Mouse (Mus musculus): ENCODE results near the gene Hmg20b. TPM values are rescaled to one million over a fixed set of nuclear protein-coding genes. Genes with fewer than 3 reads are reported as not detected.
A peak's percentile ranks its signal among the peaks of the same experiment; 100 is the strongest.

The Hmg20b gene
- polyA plus RNA-seq, 1 experiment, result 106 TPM

- TF ChIP-seq CTCF (IDR thresholded peaks at IDR 0.05; ENCODE audit: insufficient read depth, low read length) (no peak), POLR2A (IDR thresholded peaks at IDR 0.05; ENCODE audit: borderline replicate concordance, extremely low read depth, low read depth, low read length) (peak; percentile 21; the same call in 1 of the 2 replicates)
- H3K4me1 ChIP-seq (ENCODE audit: control insufficient read depth, insufficient read depth, low read length), result 0 out of 2 replicates have a peak, but pooled peaks cover 5% of the 10 kb centered on the region
- 64% methylated on average over 6 of the region's 6 CpGs for WGBS
- DNase-seq, result no peak
- H3K4me3 ChIP-seq (replicated peaks; ENCODE audit: extremely low read depth, low read depth, low read length), result no peak overlapping the region
Observed at GRCm38 (mm10) chr10:81366477-81367206, 16.4 kb upstream of the Hmg20b start.

DNA sequence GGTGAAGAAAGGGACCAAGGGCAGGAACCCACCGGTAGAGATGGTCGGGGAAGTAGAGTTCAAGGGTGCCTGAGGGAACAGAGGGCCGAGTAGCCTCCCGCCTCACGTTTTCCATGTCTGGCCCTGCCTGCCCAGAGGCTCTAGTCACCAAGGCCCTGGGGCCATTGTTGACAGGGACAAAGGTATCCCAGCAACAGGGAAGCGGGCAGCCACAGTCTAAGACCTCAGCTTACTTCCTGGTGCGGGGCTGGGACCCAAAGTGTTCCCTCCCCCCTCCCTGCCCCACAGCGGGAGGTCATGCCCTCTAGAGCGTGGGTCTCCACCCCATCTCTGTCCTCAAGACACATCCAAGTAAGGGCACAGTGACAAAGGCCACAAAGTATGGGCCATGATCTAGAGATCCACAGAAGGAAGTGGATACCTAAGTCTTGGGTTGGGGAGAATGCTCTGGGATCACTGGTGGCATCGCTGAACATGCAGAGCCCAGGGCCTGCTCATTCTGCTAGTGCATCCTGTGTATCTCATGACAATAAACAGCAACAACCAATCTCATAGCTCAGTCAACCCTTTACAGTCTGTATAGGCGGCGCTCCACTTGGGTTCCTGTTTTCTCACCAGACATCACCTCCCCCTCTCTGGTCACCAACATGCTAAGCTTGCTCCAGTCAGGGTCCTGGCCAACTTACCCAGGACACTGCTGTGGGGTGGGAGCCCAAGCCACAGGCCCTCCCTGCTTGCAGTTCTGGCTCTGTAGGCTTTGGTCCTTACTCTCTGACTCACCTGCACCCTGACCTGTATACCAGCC is 15.6 kb upstream of the Hmg20b start, which contains the start of gene 4930404N11Rik:
Gene 4930404N11Rik (minus strand): TSS at position 145 of the 805 bp plus-strand sequence.
- Histone ChIP-seq H3K4me1 (ENCODE audit: control insufficient read depth, insufficient read depth, low read length) (0 out of 2 replicates have a peak, but pooled peaks cover 5% of the 10 kb centered on the region), H3K4me3 (replicated peaks; ENCODE audit: extremely low read depth, low read depth, low read length) (peak within 1 kb of the TSS; percentile 9)
- TF ChIP-seq CTCF (IDR thresholded peaks at IDR 0.05; ENCODE audit: insufficient read depth, low read length) (no peak), POLR2A (IDR thresholded peaks at IDR 0.05; ENCODE audit: borderline replicate concordance, extremely low read depth, low read depth, low read length) (peak; percentile 42; the same call in 1 of the 2 replicates)
- 33% methylated on average over 12 of the region's 12 CpGs for WGBS
- DNase-seq, result no peak

DNA sequence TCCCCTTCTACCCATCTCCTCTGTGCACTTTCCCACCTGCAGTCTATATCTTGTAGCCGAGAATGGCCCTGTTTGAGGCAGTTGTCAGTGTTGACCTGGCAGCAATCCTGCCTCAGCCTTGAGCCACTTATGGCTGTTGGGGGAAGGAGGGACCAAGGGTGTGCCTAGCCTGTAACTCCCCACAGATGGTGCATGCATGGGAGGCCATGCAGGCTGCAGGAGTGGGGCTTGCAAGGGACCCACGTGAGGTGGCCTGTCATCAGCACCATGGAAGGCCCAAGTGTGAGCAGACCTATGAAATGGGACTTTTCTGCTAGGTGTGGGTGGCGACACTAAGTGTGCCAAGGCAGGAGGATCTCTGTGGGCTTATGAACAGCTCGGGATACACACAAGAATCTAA is 14.8 kb upstream of the Hmg20b start:
- TF ChIP-seq POLR2A (IDR thresholded peaks at IDR 0.05; ENCODE audit: borderline replicate concordance, extremely low read depth, low read depth, low read length) (no peak), CTCF (IDR thresholded peaks at IDR 0.05; ENCODE audit: insufficient read depth, low read length) (no peak)
- Histone ChIP-seq H3K4me3 (replicated peaks; ENCODE audit: extremely low read depth, low read depth, low read length) (no peak overlapping the region), H3K4me1 (ENCODE audit: control insufficient read depth, insufficient read depth, low read length) (0 out of 2 replicates have a peak, but pooled peaks cover 5% of the 10 kb centered on the region)
- DNase-seq, result no peak
- 50% methylated on average over 4 of the region's 4 CpGs for WGBS

- DNase-seq, result no peak
- 26% methylated on average over 28 of the region's 28 CpGs for WGBS
- Histone ChIP-seq H3K4me1 (ENCODE audit: control insufficient read depth, insufficient read depth, low read length) (0 out of 2 replicates have a peak, but pooled peaks cover 5% of the 10 kb centered on the region), H3K4me3 (replicated peaks; ENCODE audit: extremely low read depth, low read depth, low read length) (peak overlapping the region; percentile 9)
- TF ChIP-seq POLR2A (IDR thresholded peaks at IDR 0.05; ENCODE audit: borderline replicate concordance, extremely low read depth, low read depth, low read length) (0 out of 2 replicates have a peak, but pooled peaks have one; percentile 26), CTCF (IDR thresholded peaks at IDR 0.05; ENCODE audit: insufficient read depth, low read length) (no peak)
Observed at GRCm38 (mm10) chr10:81364666-81365065, 14.4 kb upstream of the Hmg20b start.

DNA sequence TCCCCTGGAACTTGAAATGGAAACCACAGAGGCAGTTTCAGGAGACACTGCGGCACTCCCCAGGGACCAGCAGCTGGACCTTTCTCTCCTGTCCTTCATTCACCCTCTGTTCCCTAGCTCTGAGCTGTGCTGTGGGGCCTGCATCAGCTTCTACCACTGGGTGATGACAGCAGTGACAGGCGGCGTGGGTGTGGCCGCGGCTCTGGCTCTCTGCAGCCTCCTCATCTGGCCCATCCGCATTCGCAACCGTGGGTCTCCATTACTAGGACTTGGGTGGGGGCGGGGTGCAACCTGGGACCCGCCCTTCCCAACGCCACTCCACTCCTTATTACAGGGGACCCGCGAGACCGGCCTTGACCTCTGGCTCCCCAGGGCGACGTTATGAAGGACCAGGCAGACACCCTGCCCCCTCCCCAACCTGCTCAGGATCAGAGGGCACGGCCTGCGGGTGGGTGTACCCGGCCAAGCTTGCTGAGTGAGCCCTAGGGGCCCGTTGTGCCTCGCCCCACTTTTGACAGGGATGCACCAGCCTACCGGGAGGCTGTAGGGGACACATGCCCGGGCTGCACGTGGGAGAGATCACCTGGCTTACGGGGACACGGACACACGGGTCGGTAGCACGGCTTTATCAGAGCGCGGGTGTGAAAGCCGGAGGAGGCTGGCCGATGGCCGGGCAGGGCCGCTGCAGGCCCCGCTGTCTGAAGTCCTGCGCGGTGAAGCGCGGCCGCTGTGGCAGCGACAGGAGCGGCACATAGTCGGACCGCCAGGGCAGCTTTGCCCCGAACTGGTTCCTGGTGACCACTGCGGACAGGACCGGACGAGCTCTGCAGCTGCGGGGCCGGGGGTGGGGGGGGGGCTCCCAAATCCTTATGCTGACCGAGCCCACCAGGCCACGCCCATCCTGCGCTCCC is 13.4 kb upstream of the Hmg20b start:
- no peak for DNase-seq
- Histone ChIP-seq H3K4me1 (ENCODE audit: control insufficient read depth, insufficient read depth, low read length) (peaks cover 6% of the 10 kb centered on the region; the same call in 1 of the 2 replicates), H3K4me3 (replicated peaks; ENCODE audit: extremely low read depth, low read depth, low read length) (peak overlapping the region; percentile 7)
- TF ChIP-seq POLR2A (IDR thresholded peaks at IDR 0.05; ENCODE audit: borderline replicate concordance, extremely low read depth, low read depth, low read length), result no peak
- no peak for TF ChIP-seq CTCF (IDR thresholded peaks at IDR 0.05; ENCODE audit: insufficient read depth, low read length)
- 40% methylated on average over 54 of the region's 54 CpGs for WGBS

- TF ChIP-seq POLR2A (IDR thresholded peaks at IDR 0.05; ENCODE audit: borderline replicate concordance, extremely low read depth, low read depth, low read length), result no peak
- no peak for TF ChIP-seq CTCF (IDR thresholded peaks at IDR 0.05; ENCODE audit: insufficient read depth, low read length)
- Histone ChIP-seq H3K4me3 (replicated peaks; ENCODE audit: extremely low read depth, low read depth, low read length) (no peak overlapping the region), H3K4me1 (ENCODE audit: control insufficient read depth, insufficient read depth, low read length) (peaks cover 11% of the 10 kb centered on the region; the same call in 1 of the 2 replicates)
- no peak for DNase-seq
- WGBS, result 55% methylated on average over 12 of the region's 12 CpGs
Observed at GRCm38 (mm10) chr10:81362336-81362949, 12.2 kb upstream of the Hmg20b start.

DNA sequence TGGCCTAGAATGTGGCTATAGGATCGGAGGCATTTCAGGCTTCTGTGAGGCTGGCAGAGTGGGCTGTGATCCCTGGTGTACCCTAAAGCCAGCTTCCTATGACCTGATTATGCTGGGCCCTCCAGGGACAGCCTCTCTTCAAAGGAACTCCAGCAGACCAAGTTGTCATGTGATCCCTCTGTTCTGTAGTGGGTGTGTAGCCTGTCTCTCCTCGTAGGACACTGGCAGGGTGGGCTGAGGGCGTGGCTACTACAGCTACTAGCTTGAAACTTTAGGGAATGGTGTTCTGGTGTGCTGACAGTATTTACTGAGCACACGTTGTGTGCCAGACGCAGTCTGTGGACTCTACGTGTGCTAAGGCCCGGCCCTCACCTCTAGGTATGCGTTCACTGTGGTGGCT is 10.4 kb upstream of the Hmg20b start:
- DNase-seq, result no peak
- H3K4me1 ChIP-seq (ENCODE audit: control insufficient read depth, insufficient read depth, low read length), result peaks cover 11% of the 10 kb centered on the region; the same call in 1 of the 2 replicates
- WGBS, result 68% methylated on average over 8 of the region's 8 CpGs
- no peak for TF ChIP-seq POLR2A (IDR thresholded peaks at IDR 0.05; ENCODE audit: borderline replicate concordance, extremely low read depth, low read depth, low read length)
- no peak for TF ChIP-seq CTCF (IDR thresholded peaks at IDR 0.05; ENCODE audit: insufficient read depth, low read length)
- H3K4me3 ChIP-seq (replicated peaks; ENCODE audit: extremely low read depth, low read depth, low read length), result no peak overlapping the region

- 59% methylated on average over 1 of the region's 1 CpGs for WGBS
- Histone ChIP-seq H3K4me3 (replicated peaks; ENCODE audit: extremely low read depth, low read depth, low read length) (no peak overlapping the region), H3K4me1 (ENCODE audit: control insufficient read depth, insufficient read depth, low read length) (peaks cover 9% of the 10 kb centered on the region; the same call in 1 of the 2 replicates)
- no peak for DNase-seq
- TF ChIP-seq POLR2A (IDR thresholded peaks at IDR 0.05; ENCODE audit: borderline replicate concordance, extremely low read depth, low read depth, low read length), result no peak
- no peak for TF ChIP-seq CTCF (IDR thresholded peaks at IDR 0.05; ENCODE audit: insufficient read depth, low read length)
Observed at GRCm38 (mm10) chr10:81358841-81359240, 8.6 kb upstream of the Hmg20b start.

All from lung, adult 2 months (tissue).